Mouse (Mus musculus) adrenal gland, adult 18-20 months (tissue): ENCODE data around the gene Ush2a. TPM values are rescaled to one million over a fixed set of nuclear protein-coding genes. Genes with fewer than 3 reads are reported as not detected.

Source experiments
- DNase-seq, 2 experiments: peaks; one replicate each; pipeline ENCODE4 v3.0.0; 2021 to 2022; ENCODE audit warnings: low spot score in 2 of 2
- long read RNA-seq, 2 experiments: library from polyadenylated mRNA; stranded (forward); transcript quantifications; one replicate each; pipeline ENCODE4 v2.0.0; 2021
- total RNA-seq, 2 experiments: library from RNA; stranded (reverse); gene quantifications; 1 replicate in 1 of 2; 2 replicates in 1 of 2; pipeline ENCODE4 v1.2.3; 2021

The Ush2a gene
- under 1 TPM in 1 of 2 experiments, not detected in 1; 0.16 TPM for total RNA-seq
- long read RNA-seq, experiment 1: 0 reads
- long read RNA-seq, experiment 2: 0 reads

DNA sequence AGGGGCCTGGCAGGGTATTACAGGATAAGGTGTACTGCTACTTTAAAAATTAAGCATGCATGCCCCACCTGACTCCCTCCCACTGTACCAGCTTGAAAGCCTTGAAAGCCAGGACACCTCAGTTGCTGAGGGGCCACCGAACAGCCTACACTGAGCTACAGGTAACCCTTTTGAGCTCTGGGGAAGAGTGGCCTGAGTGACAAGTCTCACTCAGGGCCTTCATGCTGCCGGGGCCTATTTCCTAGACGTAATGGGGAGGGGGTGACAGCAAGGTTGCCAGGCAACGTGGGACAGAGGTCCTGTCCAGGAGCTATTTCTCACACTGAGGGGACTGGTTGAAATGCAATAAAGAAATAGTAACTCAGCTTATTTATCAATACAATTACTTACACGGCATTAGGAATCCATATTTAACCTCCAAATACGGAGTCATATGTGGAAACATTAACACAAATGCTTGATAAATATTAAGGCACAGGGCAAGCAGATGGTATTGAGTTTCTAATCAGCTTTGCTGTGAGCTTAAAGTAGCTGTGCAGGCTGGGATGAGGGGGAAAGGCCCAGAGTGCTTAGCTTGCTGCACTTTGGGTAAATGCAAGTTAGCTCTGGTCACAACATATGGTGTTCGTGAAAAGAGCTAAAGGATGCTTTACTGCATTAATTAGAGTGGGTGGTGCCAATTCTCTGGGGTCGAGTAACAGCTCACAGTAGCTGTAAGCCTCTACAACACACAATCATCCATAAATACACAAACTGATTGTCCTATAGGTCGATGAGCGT is at the start of gene Ush2a:
Gene Ush2a (plus strand): TSS at position 121 of the 780 bp plus-strand sequence.
- no peak for DNase-seq

DNA sequence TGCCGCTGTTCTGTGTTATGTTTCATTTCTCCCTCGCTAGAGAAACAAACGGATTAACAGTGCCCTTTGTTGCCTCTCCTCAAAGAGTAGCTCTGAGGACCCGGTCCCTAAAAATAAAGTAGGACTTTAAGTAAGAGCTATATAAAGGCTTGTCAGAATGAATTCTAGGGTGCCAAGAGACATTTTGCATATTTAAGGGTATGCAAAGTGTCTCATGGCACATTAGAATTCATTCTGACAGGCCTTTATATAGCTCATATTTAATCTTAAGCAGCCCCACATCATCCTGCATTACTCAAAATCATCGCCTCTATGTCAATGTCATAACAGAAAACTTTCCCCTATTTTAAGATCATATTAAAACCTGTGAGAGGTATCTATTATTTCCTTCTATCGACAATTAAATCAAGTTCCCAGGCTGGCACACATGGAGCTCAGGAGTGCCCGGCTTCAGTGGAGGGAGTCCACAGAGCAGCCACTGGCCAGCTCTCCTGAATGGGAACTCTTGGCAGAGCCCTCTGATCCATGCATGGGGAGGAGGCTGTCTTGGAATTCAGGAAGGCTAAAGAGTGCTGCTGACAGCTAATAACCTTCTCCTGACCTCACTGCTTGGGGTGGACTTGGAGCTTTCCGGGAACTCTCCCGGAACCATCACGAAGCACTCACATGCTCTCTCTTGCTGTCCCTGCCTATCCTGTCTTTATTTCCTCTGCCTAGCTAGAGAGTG is 46.8 kb upstream of the Ush2a start:
- DNase-seq: no peak

DNA sequence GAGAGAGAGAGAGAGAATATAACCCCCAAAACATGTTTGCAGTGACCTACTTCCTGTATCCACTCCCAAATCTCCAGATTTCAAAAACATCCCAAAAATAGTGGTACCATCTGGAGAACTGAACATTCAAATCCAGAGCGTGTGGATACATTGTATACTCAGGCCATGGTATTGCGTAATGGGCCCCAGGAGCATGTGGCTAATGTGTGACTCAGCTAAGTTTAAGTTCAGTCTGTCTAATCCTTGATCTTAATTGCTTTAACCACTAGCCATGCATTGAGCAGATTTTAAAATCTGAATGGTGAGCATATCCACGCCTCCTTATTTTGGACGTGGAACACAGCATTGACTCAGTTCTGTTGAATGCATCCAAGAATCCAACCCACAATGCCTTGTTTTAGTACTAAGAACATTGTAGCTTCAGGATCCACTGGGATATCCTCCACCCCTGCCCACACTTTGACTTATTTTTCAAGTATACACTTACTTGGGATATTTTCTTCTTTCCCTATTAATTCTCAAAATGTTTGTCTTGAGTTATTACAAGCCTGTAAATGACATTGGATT is 40.5 kb upstream of the Ush2a start:
- no peak for DNase-seq

DNA sequence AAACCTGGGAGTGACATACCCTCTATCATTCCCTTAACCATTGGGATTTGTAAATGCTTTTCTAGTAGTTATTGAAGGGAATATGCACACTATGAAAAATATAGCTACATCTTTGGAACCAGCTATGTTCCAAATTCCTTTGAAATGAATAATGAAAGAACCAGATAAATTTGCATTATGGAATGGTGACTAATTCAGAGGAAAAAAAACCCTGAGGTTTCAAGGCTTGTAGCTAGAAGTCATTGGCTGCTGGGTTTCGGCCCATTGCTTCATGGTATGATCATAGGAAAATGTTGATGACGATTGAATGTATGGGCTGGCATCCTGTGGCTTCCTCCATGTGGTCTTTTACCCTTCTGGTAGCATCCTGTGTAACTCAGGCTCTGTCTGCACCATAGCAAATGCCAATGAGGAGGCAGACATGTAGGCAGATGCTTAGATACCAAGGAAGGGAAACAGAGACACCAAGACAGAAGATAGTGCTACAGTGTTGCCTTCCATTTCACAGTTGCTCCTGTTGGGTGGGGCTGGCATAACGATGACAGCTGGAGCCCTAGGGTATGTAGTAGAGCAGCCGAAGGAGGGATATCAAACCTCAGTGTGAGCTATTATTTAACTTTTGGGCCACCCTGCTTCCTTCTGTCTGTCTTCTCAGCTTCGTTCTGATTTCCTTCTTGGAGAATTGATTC is 28.6 kb upstream of the Ush2a start:
- DNase-seq: no peak

DNA sequence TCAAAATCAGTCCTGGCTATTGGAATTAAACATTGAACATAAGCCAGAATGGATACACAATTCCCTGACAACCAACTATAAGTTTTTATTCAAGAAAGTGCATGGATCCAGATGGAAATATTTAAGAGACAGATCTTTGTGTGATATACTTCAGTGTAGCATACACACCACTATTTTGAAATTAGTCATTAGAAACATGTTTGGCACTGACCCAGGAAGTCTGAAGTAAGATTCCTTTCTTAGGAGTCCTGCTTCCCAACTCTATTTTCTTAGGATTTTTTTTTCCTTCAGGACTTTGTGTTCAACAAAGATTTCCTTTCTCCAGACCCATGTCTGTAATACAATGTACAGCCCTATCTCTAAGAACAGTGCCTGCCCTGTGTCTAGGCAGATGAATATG is 23.2 kb upstream of the Ush2a start:
- no peak for DNase-seq

DNA sequence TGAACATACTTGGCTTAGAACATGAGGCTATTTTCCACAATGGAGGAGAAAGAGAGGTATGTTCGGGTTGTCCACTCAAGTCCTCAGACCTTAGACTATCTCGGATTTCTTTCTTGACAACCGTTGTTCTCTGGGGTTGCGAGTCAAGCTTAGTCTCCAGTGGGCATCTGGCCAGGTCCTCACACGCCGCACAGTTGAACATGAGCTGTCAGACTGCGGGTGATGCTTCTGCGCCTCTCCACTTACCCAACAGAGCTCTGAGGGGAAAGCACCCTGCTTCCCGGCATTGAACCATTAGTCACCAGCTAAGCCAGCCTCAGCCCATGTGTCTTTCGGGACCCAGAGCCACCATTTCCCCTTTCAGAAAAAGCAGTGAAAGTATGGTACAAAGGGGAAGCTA is 20.1 kb upstream of the Ush2a start:
- no peak for DNase-seq

DNA sequence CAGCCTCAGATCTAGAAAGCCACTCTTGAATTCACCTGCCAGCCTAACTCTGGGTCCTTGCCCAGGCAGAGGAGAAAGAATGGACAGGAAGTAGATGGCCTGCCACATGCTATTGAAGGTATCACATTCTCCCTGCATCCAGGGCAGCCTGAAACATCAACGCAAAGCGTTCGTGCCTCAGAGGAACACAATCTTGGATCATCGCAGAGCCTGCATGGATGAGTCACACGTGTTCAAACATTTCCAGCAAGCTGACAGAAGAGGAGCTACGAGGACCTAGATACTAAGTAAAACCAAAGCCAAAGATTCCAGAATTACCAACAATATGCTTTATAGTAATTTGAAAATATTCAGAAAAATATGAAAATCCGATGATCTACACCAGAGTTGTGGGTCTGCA is 4.3 kb upstream of the Ush2a start:
- no peak for DNase-seq

DNA sequence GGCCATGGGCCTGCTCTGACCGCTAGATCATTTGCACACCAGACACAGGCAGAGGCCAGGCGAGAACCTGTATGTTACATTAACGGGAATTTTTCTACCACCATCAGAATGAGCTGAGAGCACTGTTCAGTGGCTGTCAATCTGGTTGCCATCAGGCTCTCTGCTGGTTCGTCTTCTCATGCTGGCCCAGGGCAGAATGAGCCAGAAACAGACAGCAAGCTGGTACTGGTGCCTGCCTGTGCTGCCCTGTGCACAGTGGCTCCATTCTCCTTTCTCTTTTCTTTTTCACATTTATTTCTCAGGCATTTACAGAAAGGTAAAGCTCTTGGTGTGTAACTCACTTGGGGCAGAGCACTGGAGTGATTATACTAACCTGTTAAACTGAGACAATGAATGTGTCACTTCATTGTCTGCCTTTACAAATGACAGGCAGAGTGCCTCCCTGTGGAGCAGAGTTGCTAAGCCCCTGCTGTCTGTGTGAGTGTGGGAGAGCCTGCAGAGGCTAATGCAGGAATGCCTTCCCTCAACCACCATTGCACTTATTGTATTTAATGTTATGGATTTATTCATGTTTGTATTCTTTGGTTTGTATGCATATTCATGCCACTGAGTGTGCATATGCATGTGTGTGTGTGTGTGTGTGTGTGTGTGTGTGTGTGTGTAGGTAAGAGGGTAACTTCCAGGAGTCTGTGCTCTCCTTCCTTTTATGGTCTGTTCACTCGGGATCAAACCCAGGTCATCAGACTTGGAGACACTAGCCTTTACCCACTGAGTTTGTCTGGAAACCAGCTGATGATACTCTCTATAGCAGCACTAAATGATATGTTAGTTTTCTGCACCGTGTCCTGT is 1.3 kb upstream of the Ush2a start:
- DNase-seq: no peak

DNA sequence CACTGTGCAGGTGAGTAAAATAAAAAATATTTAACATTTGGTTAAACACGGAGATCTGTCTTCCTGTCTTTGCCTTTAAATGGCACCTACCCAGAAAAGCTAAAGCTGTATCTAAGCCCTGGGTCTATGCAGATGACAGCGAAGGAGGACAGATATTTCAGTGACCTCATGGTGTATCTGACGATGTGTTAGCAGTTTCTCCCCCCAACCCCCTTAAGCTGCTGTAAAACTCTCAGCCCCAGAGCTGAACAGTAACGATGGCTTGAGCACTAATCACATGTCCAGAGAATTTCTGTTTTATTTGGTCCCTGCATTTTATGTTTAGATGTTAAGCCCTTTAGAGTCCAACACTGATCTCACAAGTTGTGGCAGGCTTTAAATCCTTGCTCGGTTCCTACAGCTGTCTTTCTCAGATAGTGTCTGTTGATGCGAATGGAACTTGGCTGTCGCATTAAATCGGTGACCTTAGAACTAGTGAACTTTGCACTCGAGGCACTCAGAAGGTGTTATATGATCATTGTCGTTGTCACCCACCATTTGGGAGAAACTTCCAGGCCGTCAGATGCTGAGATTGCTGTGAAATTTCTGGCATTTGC is 5.4 kb downstream of the Ush2a start:
- DNase-seq: no peak

DNA sequence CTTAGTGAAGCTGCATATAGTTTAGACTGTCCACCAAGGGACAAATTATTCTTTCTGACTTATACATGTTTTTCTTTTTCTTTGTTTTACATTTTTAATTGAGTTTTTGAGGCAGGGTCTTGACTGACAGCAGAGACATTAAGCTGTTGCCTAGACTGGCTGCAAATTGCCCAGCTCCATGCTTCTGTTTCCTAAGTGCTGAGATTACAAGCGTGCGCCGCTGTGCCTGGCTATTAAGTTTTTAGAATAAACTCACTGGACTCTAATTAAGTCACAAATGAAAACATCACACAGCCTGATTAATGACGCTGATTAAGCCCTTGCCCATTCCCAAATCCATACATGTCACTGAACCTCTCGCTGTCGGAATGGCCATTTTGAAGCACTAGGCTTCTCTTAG is 7.2 kb downstream of the Ush2a start:
- no peak for DNase-seq

DNA sequence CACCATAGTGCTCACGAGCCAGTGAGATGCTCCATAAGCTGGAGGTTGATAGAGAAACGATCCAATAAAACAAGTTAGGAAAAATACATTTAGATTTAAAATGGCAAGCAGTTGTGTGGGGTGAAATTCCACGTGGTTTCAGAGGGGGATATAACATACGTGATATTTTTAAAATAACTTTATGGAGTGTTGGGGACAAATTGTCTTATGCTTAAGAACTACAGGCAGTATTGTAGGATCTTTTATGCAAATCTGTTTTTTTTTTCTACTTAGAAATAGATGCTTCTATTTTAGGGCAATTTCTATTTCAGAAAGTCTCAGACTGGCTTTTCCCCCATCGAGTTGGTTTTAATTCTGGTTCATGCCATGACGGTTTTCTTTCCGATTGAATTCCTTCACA is 51.5 kb downstream of the Ush2a start:
- DNase-seq: no peak

DNA sequence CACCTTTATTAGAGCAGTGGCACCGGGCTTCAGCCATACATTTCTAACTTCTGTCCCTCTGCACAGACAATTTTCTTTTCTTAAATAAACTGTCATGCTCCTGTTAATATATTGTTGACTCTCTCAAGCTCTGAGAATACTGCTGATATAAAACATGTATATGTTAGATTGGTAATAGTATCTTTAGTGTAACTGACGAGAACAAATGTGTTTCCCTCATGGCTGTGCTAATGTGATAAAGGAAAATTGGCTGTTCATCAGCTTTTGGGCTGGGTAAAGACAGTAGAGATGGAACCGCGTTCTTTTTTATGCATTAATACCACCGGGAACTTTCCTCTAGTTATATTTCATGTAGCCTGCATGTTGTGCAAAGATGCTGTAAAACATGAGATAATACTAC is 54.8 kb downstream of the Ush2a start:
- DNase-seq: no peak

DNA sequence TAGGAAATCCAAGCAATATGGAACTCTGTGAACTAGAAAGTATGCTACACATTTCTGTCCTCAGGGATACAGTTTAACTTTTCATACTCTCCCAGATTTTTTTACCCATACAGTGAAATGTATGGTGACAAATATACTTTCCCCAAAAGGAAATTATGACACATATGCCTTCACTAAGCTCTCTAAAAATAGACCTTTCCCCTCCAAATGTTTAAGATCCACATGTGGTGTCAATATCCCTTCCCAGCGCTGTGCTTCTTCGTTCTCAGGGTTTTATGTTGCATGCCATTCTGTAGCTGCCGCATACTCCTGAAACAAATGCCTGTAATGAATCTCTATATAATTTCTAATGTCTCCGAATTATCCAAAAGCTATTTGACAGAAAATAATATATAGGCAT is 58.4 kb downstream of the Ush2a start:
- DNase-seq: no peak

DNA sequence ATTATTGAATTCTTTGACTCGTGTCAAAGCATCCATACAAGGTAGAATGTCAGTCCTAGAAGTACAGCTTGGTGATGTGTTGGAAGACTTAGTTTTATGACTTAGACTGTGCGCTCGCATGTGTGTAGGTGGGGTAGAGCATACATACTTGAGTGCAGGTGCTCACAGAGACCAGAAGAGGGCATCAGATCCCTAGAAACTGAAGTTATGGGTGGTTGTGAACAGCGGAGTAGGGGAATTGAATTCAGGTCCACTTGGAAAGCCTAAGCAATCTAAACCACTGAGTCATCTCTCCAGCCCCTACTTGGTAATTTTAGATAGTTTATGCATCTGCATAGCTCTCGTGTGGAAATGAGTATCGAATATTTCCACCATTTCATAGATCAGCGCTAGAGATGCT is 59.7 kb downstream of the Ush2a start:
- DNase-seq: no peak

DNA sequence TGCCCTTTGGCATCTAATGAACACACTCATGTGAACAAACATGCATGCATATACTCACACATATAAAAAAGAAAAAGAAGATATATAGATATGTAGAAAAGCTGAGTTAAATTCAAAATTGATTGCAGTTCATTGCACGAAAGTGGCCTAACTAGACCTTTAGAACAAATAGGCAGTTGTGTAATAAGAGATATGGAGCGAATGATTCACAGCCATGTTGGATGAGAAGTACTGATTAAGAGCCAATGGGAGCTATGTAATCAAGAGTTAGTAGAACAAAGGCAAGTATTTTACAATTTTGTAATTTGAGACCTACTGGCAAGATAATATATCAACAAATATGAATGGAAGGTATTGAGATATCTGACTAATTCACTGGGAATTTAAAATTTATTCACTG is 68.6 kb downstream of the Ush2a start:
- no peak for DNase-seq

DNA sequence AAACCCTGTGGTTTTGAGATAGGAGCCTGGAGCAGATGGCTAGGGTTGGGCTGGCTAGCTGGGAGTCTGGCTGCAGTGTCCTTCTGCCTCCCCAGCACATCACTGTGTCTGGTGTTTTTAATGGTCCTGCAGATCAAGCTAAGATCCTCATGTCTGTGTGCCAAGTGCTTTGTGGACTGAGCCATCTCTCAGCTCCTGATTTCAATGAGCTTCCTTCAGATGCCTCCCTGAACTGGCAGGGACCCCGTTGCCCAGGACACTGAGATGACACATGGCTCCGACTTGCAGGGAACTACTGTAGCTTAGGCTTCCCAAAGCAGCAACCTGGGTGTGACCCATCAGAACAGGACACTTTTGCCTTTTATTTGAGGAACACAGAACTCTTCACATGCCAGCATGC is 72.1 kb downstream of the Ush2a start:
- no peak for DNase-seq

DNA sequence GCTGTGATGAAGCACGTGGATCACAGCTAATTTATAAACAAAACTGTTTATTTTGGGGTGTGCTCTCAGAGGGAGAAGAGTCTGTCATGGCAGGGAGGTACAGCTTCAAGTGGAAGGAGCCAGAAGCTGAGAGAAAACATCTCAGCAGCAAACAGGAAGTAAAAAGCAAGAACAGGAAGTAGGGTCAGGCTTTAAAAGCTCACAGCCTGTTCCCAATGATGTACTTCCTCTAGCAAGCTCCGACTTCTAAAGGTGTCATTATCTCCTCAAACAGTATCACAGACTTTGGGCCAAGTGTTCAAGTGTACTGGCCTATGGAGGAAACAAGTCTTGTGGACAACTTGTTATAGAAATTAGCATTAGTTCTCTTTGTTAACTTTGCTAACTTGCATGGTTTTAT is 85.9 kb downstream of the Ush2a start:
- no peak for DNase-seq

DNA sequence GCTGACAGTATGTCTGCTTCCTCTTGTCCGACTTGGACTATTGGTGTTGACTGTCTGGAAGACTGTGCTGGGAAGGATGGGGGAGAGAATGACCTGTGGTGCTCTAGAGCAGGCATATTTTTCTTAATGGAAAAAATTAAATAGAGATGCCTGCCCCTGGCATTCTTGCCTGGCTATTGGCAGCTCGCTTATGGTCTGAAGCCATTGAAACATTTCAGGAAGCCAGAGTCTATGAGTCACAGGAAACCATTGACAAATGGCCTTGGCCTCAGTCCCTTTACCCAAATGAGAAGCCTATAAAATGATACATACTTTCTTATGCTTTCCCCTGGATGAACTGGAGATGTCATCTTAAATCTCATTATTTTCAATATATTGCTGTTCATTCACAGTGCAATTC is 92.9 kb downstream of the Ush2a start:
- DNase-seq: no peak

DNA sequence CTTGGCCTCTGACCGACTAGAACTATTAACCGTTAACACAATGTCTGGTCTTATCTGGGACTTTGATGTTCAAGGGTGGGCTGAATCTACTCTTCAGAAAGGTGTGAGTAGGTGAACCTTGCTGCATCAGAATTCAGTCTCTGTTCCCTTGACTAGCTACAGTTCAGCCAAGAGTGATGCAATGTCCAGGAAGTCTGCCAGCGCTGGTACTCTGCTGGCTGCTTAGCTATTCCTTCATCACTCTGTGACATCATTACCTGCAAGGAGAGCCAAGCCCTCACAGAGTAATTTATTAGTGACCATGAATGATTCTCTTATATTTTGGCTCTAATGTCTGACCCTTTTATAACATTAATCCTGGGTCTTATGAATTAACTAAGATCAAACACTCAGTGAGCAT is 101.7 kb downstream of the Ush2a start:
- DNase-seq: peak; percentile 25 to 42

DNA sequence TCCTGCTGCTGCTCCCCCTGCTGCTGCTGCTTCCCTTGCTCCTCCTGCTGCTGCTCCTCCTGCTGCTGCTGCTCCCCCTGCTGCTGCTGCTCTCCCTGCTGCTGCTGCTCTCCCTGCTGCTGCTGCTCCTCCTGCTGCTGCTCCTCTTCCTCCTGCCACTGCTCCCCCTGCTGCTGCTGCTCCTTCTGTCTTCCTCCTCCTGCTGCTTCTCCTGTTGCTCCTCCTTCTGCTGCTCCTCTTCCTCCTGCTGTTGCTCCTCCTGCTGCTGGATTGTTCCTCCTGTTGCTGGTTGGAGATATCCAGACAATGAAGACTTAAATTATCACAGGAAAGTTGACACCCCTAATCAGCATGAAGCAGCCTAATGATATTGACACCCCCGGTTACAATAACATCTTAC is 123.4 kb downstream of the Ush2a start:
- DNase-seq: no peak
